Mouse (Mus musculus): Measurements from ENCODE around the gene Mt2. TPM values are rescaled to one million over a fixed set of nuclear protein-coding genes. Genes with fewer than 3 reads are reported as not detected.
A peak's percentile ranks its signal among the peaks of the same experiment; 100 is the strongest.
"Not testable (repeated sequence)": the region's sequence is repeated elsewhere in the genome, so short reads cannot be mapped to it uniquely, and the experiment has no call there.

The Mt2 gene
- 6.1 and 9.4 TPM in 2 replicates for polyA plus RNA-seq (2015; fragmentation: Nextera tagmentation; extraction: Ambion mirVana)

GRCm38 (mm10) chr8:94172075-94172808 lies at the start of gene Mt2:
TSS of gene Mt2 (plus strand) at chr8:94172664.
- H3K27me3 ChIP-seq, result peaks cover 91% of the 10 kb centered on the region

GRCm38 (mm10) chr8:94122711-94123468 lies 49.6 kb upstream of the Mt2 start:
- ATAC-seq, result no peak

More at GRCm38 (mm10) chr8:94172075-94172808, at the start of gene Mt2:
- Histone ChIP-seq H3K27ac (no peak within 1 kb of the TSS), H3K4me2 (replicated peaks) (peak within 1 kb of the TSS; percentile 83), H3K9me3 (no peaks in the 10 kb centered on the region), H3K4me1 (replicated peaks) (peaks cover 21% of the 10 kb centered on the region), H3K9ac (replicated peaks) (peak within 1 kb of the TSS; percentile 36), H3K36me3 (no peaks in the 10 kb centered on the region), H3K4me3 (replicated peaks) (peak within 1 kb of the TSS; percentile 45)
- WGBS, result under 1% methylated on average over 55 of the region's 56 CpGs
- ATAC-seq, result peak; percentile 72; the same call in 1 of the 2 replicates

DNA sequence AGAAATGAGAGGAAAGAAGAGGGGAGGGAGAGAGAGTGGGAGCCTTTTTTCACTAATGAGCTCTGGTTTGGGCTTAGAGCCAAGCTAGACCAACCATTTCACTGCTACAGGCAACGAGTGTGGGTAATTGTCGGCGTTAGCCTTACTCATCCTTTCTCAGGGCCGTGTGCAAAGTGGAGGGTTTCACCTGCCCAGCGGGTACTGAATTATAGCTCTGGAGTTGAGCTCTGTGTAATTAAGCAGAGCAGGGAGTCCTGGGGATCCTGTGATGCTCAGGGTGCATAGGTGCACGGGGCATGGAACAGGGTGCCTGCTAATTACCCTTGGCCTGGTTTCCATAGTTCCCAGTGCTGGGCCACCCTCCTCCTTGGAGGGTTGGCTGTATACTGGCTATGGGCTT lies 44.8 kb upstream of the Mt2 start:
- Histone ChIP-seq H3K4me3 (replicated peaks) (no peak overlapping the region), H3K9me3 (no peaks in the 10 kb centered on the region), H3K4me1 (replicated peaks) (peaks cover 9% of the 10 kb centered on the region; the same call in 1 of the 2 replicates), H3K27me3 (no peaks in the 10 kb centered on the region), H3K4me2 (replicated peaks) (no peak overlapping the region), H3K9ac (replicated peaks) (no peak overlapping the region), H3K27ac (0 out of 2 replicates have a peak overlapping the region, but pooled peaks have one; percentile 14), H3K36me3 (no peaks in the 10 kb centered on the region)
- ATAC-seq, result 0 out of 2 replicates have a peak, but pooled peaks have one; percentile 45
- WGBS, result 77% methylated on average over 6 of the region's 6 CpGs

More at GRCm38 (mm10) chr8:94122711-94123468, 49.6 kb upstream of the Mt2 start:
- no peak overlapping the region for H3K4me2 ChIP-seq (replicated peaks)
- 55% methylated on average over 8 of the region's 8 CpGs for WGBS
- no peaks in the 10 kb centered on the region for H3K36me3 ChIP-seq
- no peaks in the 10 kb centered on the region for H3K27me3 ChIP-seq
- no peak overlapping the region for H3K27ac ChIP-seq
- H3K4me3 ChIP-seq (replicated peaks), result no peak overlapping the region
- H3K9ac ChIP-seq (replicated peaks), result no peak overlapping the region
- H3K9me3 ChIP-seq, result no peaks in the 10 kb centered on the region
- H3K4me1 ChIP-seq (replicated peaks), result peaks cover 35% of the 10 kb centered on the region

DNA sequence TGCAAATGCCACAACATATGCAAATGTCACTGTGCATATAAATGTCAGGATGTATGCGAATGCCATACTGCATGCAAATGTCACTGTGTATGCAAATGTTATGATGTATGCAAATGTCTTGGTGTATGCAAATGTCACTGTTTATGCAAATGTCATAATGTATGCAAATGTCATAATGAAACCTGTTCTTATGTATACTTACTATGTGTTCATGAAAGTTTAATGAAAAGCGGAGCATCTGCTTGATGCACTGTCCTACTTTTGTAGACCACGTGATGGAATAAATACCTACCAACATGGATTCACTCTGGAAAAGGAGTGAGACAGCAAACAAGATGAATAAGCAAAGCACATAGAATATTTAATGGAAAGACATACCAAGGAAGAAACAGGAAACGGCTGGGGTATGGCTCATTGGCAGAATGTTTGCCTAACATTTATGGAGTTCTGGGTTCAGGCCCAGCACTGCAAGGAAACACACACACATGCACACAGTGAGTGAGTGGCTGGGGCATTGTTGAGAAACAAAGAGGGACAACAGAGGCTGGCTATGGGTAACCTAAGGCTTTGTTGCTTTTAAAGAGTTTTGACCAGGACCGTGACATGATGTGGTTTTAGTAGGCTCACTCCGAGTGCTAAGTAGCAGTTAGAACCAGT lies 43.2 kb upstream of the Mt2 start:
- no peak overlapping the region for H3K4me2 ChIP-seq (replicated peaks)
- H3K36me3 ChIP-seq, result no peaks in the 10 kb centered on the region
- H3K9me3 ChIP-seq, result no peaks in the 10 kb centered on the region
- no peak overlapping the region for H3K4me3 ChIP-seq (replicated peaks)
- 66% methylated on average over 6 of the region's 6 CpGs for WGBS
- H3K27me3 ChIP-seq, result no peaks in the 10 kb centered on the region
- 0 out of 2 replicates have a peak, but pooled peaks cover 3% of the 10 kb centered on the region for H3K4me1 ChIP-seq (replicated peaks)
- no peak for ATAC-seq
- no peak overlapping the region for H3K9ac ChIP-seq (replicated peaks)
- no peak overlapping the region for H3K27ac ChIP-seq

GRCm38 (mm10) chr8:94130126-94130525 lies 42.3 kb upstream of the Mt2 start:
- Histone ChIP-seq H3K27ac (no peak overlapping the region), H3K9me3 (no peaks in the 10 kb centered on the region), H3K4me3 (replicated peaks) (no peak overlapping the region), H3K4me2 (replicated peaks) (no peak overlapping the region), H3K4me1 (replicated peaks) (0 out of 2 replicates have a peak, but pooled peaks cover 3% of the 10 kb centered on the region), H3K9ac (replicated peaks) (no peak overlapping the region), H3K27me3 (no peaks in the 10 kb centered on the region), H3K36me3 (no peaks in the 10 kb centered on the region)
- 91% methylated on average over 4 of the region's 4 CpGs for WGBS
- ATAC-seq, result no peak

- H3K27ac ChIP-seq, result no peak overlapping the region
- WGBS, result 77% methylated on average over 5 of the region's 5 CpGs
- H3K9me3 ChIP-seq, result no peaks in the 10 kb centered on the region
- H3K36me3 ChIP-seq, result no peaks in the 10 kb centered on the region
- H3K9ac ChIP-seq (replicated peaks), result no peak overlapping the region
- no peak overlapping the region for H3K4me2 ChIP-seq (replicated peaks)
- H3K4me3 ChIP-seq (replicated peaks), result no peak overlapping the region
- H3K4me1 ChIP-seq (replicated peaks), result 0 out of 2 replicates have a peak, but pooled peaks cover 3% of the 10 kb centered on the region
- ATAC-seq, result no peak
- H3K27me3 ChIP-seq, result no peaks in the 10 kb centered on the region
Measured at GRCm38 (mm10) chr8:94132096-94132495, 40.4 kb upstream of the Mt2 start.

GRCm38 (mm10) chr8:94134601-94135000 lies 37.9 kb upstream of the Mt2 start:
- not testable (repeated sequence) for H3K4me1 ChIP-seq (replicated peaks); H3K9me3 ChIP-seq; H3K27me3 ChIP-seq; H3K4me2 ChIP-seq (replicated peaks); H3K27ac ChIP-seq; ATAC-seq; H3K36me3 ChIP-seq; H3K9ac ChIP-seq (replicated peaks); H3K4me3 ChIP-seq (replicated peaks)
- WGBS, result 85% methylated on average over 3 of the region's 3 CpGs

DNA sequence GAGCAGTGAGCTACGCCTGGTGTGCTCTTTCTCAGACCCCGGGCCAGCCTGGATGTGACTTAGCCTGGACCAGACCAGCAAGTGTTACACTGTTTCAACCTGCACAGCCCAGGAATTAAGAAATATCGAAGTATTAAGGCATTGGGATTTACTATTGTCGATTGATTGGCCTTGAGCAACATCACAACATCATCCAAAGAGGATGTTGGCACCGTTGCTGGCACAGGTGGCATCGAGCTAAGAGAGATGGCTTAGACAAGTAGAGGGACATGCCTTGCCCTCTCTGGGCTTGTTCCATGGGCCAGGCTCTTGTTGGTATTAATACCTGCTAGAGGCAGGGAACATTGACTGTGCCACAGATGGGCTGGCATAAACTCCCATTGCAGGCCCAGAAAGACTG lies 36.9 kb upstream of the Mt2 start:
- WGBS, result 94% methylated on average over 6 of the region's 6 CpGs
- no peaks in the 10 kb centered on the region for H3K36me3 ChIP-seq
- no peak for ATAC-seq
- no peak overlapping the region for H3K4me2 ChIP-seq (replicated peaks)
- H3K27me3 ChIP-seq, result no peaks in the 10 kb centered on the region
- no peaks in the 10 kb centered on the region for H3K4me1 ChIP-seq (replicated peaks)
- H3K27ac ChIP-seq, result no peak overlapping the region
- no peak overlapping the region for H3K4me3 ChIP-seq (replicated peaks)
- no peaks in the 10 kb centered on the region for H3K9me3 ChIP-seq
- no peak overlapping the region for H3K9ac ChIP-seq (replicated peaks)

GRCm38 (mm10) chr8:94136192-94136591 lies 36.3 kb upstream of the Mt2 start:
- no peak overlapping the region for H3K4me2 ChIP-seq (replicated peaks)
- no peaks in the 10 kb centered on the region for H3K36me3 ChIP-seq
- no peak overlapping the region for H3K27ac ChIP-seq
- no peak for ATAC-seq
- H3K27me3 ChIP-seq, result no peaks in the 10 kb centered on the region
- H3K9ac ChIP-seq (replicated peaks), result no peak overlapping the region
- H3K9me3 ChIP-seq, result no peaks in the 10 kb centered on the region
- WGBS, result 84% methylated on average over 7 of the region's 7 CpGs
- no peaks in the 10 kb centered on the region for H3K4me1 ChIP-seq (replicated peaks)
- H3K4me3 ChIP-seq (replicated peaks), result no peak overlapping the region

GRCm38 (mm10) chr8:94136933-94137332 lies 35.5 kb upstream of the Mt2 start, which contains the start of gene Mt4:
TSS of gene Mt4 (plus strand) at chr8:94137197.
- Histone ChIP-seq H3K36me3 (no peaks in the 10 kb centered on the region), H3K27ac (no peak within 1 kb of the TSS), H3K27me3 (no peaks in the 10 kb centered on the region), H3K4me1 (replicated peaks) (no peaks in the 10 kb centered on the region), H3K9me3 (no peaks in the 10 kb centered on the region), H3K9ac (replicated peaks) (no peak within 1 kb of the TSS), H3K4me3 (replicated peaks) (no peak within 1 kb of the TSS), H3K4me2 (replicated peaks) (no peak within 1 kb of the TSS)
- 64% methylated on average over 6 of the region's 6 CpGs for WGBS
- no peak for ATAC-seq

- no peak for ATAC-seq
- Histone ChIP-seq H3K9ac (replicated peaks) (no peak overlapping the region), H3K4me2 (replicated peaks) (no peak overlapping the region), H3K9me3 (no peaks in the 10 kb centered on the region), H3K27me3 (no peaks in the 10 kb centered on the region), H3K36me3 (no peaks in the 10 kb centered on the region), H3K27ac (no peak overlapping the region), H3K4me3 (replicated peaks) (no peak overlapping the region), H3K4me1 (replicated peaks) (no peaks in the 10 kb centered on the region)
- WGBS, result 82% methylated on average over 4 of the region's 4 CpGs
Measured at GRCm38 (mm10) chr8:94140266-94140795, 32.1 kb upstream of the Mt2 start.

Measured in midbrain, embryonic 13.5 days (tissue).